In genomic region chr2:144338149-144338548, GRCm38 (mm10) we compare ENCODE assay signal across 18 mouse cellular contexts. TPM values are rescaled to one million over a fixed set of nuclear protein-coding genes. Genes with fewer than 3 reads are reported as not detected.
DNase-seq lines count a peak whose midpoint lies in the region; ATAC-seq and TF ChIP-seq lines count a peak whose summit lies in the region.
"Not testable (repeated sequence)": the region's sequence is repeated elsewhere in the genome, so short reads cannot be mapped to it uniquely, and the experiment has no call there.
"Had no signal": no experiment of that assay in that cellular context is flagged by ENCODE, and none has a peak within 500 bp of the region (broad histone marks: within the 10 kb centered on the region; RNA-seq: fewer than 3 reads in every experiment).

No protein-coding gene starts in this region.

- H3K4me3 ChIP-seq in MEL (ENCODE audit: control insufficient read depth in 1 of 2, insufficient read depth in 1 of 2, low read depth in 2 of 2, low read length in 2 of 2); intestine, postnatal 0 days (ENCODE audit: low read depth, low read length): not testable (repeated sequence)

- not testable (repeated sequence) for H3K4me1 ChIP-seq in MEL (ENCODE audit: control insufficient read depth in 1 of 2, insufficient read depth in 2 of 2, low read length in 2 of 2); intestine, postnatal 0 days (replicated peaks; ENCODE audit: control insufficient read depth, insufficient read depth, low read length)

- not testable (repeated sequence) for H3K79me2 ChIP-seq in MEL (ENCODE audit: control insufficient read depth, insufficient read depth, low read length, poor library complexity)

- TF ChIP-seq EP300 in MEL (IDR thresholded peaks at IDR 0.05; ENCODE audit: low read depth in 1 of 2, low read length in 2 of 2) = not testable (repeated sequence)

- TF ChIP-seq RAD21 in MEL (IDR thresholded peaks at IDR 0.05; ENCODE audit: low read depth, low read length) = not testable (repeated sequence)

- H3K9ac ChIP-seq in MEL (ENCODE audit: control insufficient read depth, low read depth, low read length, poor library complexity, severe bottlenecking); intestine, postnatal 0 days (ENCODE audit: low read depth, low read length): not testable (repeated sequence)

- H3K36me3 ChIP-seq in MEL (ENCODE audit: control insufficient read depth in 1 of 2, insufficient read depth in 2 of 2, low read length in 2 of 2); intestine, postnatal 0 days (ENCODE audit: control insufficient read depth, insufficient read depth): not testable (repeated sequence)

- DNase-seq in ES-CJ7 (ENCODE audit: low read depth, low spot score) = peak; percentile 45
- not testable (repeated sequence) for DNase-seq in MEL (ENCODE audit: low read depth, low spot score)
- DNase-seq in ZHBTc4 (ENCODE audit: low read depth, low spot score) = peak; percentile 31

- not testable (repeated sequence) for H3K4me2 ChIP-seq in intestine, postnatal 0 days (replicated peaks; ENCODE audit: low read depth)

- not testable (repeated sequence) for H3K27me3 ChIP-seq in MEL (ENCODE audit: control insufficient read depth in 1 of 2, insufficient read depth in 2 of 2, low read length in 2 of 2); intestine, postnatal 0 days (replicated peaks; ENCODE audit: control insufficient read depth, insufficient read depth, low read length)

- not testable (repeated sequence) for TF ChIP-seq POLR2A in MEL (IDR thresholded peaks at IDR 0.05; ENCODE audit: control insufficient read depth in 1 of 2, insufficient read depth in 1 of 2, low read depth in 1 of 2, low read length in 2 of 2, poor library complexity in 1 of 2)

- not testable (repeated sequence) for H3K27ac ChIP-seq in MEL (ENCODE audit: control insufficient read depth, low read depth, low read length); intestine, postnatal 0 days (ENCODE audit: low read depth, low read length)

- H3K9me3 ChIP-seq in MEL (replicated peaks; ENCODE audit: insufficient read depth, low read length); intestine, postnatal 0 days (ENCODE audit: control insufficient read depth): not testable (repeated sequence)

- TF ChIP-seq CTCF in MEL (IDR thresholded peaks at IDR 0.05 in 2 of 3, conservative IDR thresholded peaks at IDR 0.05 in 1 of 3; ENCODE audit: control insufficient read depth in 1 of 3, insufficient read depth in 1 of 3, low read depth in 2 of 3, low read length in 3 of 3, poor library complexity in 1 of 3, severe bottlenecking in 1 of 3) = not testable (repeated sequence)
- TF ChIP-seq CTCF in intestine, postnatal 0 days (IDR thresholded peaks at IDR 0.05; ENCODE audit: low read depth) = 0 out of 2 replicates have a peak, but pooled peaks have one; percentile 12

- WGBS in intestine, postnatal 0 days = 79% methylated on average over 6 of the region's 6 CpGs

- ATAC-seq in intestine, postnatal 0 days = not testable (repeated sequence)
- ATAC-seq in megakaryocyte progenitor cell, adult 5-6 weeks (replicated peaks; ENCODE audit: poor library complexity) = peak; percentile 12; the same call in 1 of the 2 replicates

TF ChIP-seq in MEL, 35 proteins besides CTCF, POLR2A, EP300 and RAD21:
- TF ChIP-seq ZNF384 (IDR thresholded peaks at IDR 0.05; ENCODE audit: low read depth, low read length) = 0 out of 2 replicates have a peak, but pooled peaks have one; percentile 35
TF ChIP-seq in MEL: peak in this region for 1; not testable (repeated sequence) for 34.

RNA-seq across cellular contexts. Expression of gene Ovol2, which starts 6.2 kb away (rescaled TPM):
- total RNA-seq in MEL (2012; rRNA removed) = not detected in 2 replicates
- not detected for polyA plus RNA-seq in MEL (2012; ENCODE audit: insufficient read depth in 1 of 2, insufficient read length in 2 of 2, low read depth in 1 of 2, low replicate concordance in 2 of 2, missing spikeins in 1 of 2)
- polyA plus RNA-seq in intestine, postnatal 0 days (2015; fragmentation: Nextera tagmentation; extraction: Ambion mirVana) = 7.5 and 7.9 TPM in 2 replicates
- not detected in 2 replicates for total RNA-seq in megakaryocyte progenitor cell, adult 5-6 weeks (2015)
- not detected in 2 replicates for total RNA-seq in megakaryocyte progenitor cell, adult 5-6 weeks (2017)
- total RNA-seq: adrenal gland, adult 2 months; adrenal gland, postnatal 10 days; adrenal gland, postnatal 25 days; forebrain, postnatal 0 days had no signal
- polyA plus RNA-seq: adrenal gland, adult 2 months; C2C12; cerebellum, adult 2 months; forebrain, embryonic 13.5 days; forebrain, embryonic 15.5 days; G1E had no signal

RNA-seq across cellular contexts. Expression of gene Kat14, which starts 30.6 kb away (rescaled TPM):
- 24.6 and 25.9 TPM in 2 replicates for total RNA-seq in MEL (2012; rRNA removed)
- polyA plus RNA-seq in MEL (2012; ENCODE audit: insufficient read depth in 1 of 2, insufficient read length in 2 of 2, low read depth in 1 of 2, low replicate concordance in 2 of 2, missing spikeins in 1 of 2) = 10 to 100 TPM in 1 of 2 experiments, not detected in 1; 52.9 TPM
- polyA plus RNA-seq in intestine, postnatal 0 days (2015; fragmentation: Nextera tagmentation; extraction: Ambion mirVana) = 34.9 and 40.9 TPM in 2 replicates
- total RNA-seq in megakaryocyte progenitor cell, adult 5-6 weeks (2015) = 44.7 and 63.4 TPM in 2 replicates
- 34.4 and 38.1 TPM in 2 replicates for total RNA-seq in megakaryocyte progenitor cell, adult 5-6 weeks (2017)

RNA-seq across cellular contexts. Expression of gene Pet117, which starts 30.6 kb away (rescaled TPM):
- not detected in 2 replicates for total RNA-seq in MEL (2012; rRNA removed)
- polyA plus RNA-seq in MEL (2012; ENCODE audit: insufficient read depth in 1 of 2, insufficient read length in 2 of 2, low read depth in 1 of 2, low replicate concordance in 2 of 2, missing spikeins in 1 of 2) = not detected
- polyA plus RNA-seq in intestine, postnatal 0 days (2015; fragmentation: Nextera tagmentation; extraction: Ambion mirVana) = 8.0 and 12.4 TPM in 2 replicates
- not detected in 2 replicates for total RNA-seq in megakaryocyte progenitor cell, adult 5-6 weeks (2015)
- 12.3 TPM in 1 of 2 replicates, not detected in the other for total RNA-seq in megakaryocyte progenitor cell, adult 5-6 weeks (2017)
- total RNA-seq: forebrain, postnatal 0 days; G1E had no signal
- polyA plus RNA-seq: adrenal gland, adult 2 months; cerebellum, adult 2 months; cortical plate, adult 2 months; embryonic facial prominence, embryonic 10.5 days; embryonic facial prominence, embryonic 12.5 days; forebrain, embryonic 11.5 days; forebrain, embryonic 15.5 days had no signal
